Mouse (Mus musculus): ENCODE results near the gene Olfr299. TPM values are rescaled to one million over a fixed set of nuclear protein-coding genes. Genes with fewer than 3 reads are reported as not detected.

Gene Olfr299
- polyA plus RNA-seq (2012; rRNA removed), result not detected in 2 replicates

- 83% methylated on average over 1 of the region's 1 CpGs for WGBS
Observed at GRCm38 (mm10) chr7:86459621-86460020, at the start of gene Olfr299. Gene Olfr299 (plus strand): TSS chr7:86459921.

GRCm38 (mm10) chr7:86492384-86492783, 32.7 kb downstream of the Olfr299 start, which contains the start of gene Olfr298:
Gene Olfr298 (minus strand): TSS chr7:86492484.
- no peak for DNase-seq
- TF ChIP-seq POLR2A (IDR thresholded peaks at IDR 0.05; ENCODE audit: low read depth, low read length), result no peak
- no peak for TF ChIP-seq CTCF (conservative IDR thresholded peaks at IDR 0.05; ENCODE audit: insufficient read depth, insufficient read length, low read depth, low read length)
- WGBS, result 83% methylated on average over 1 of the region's 1 CpGs

More at GRCm38 (mm10) chr7:86459621-86460020, at the start of gene Olfr299:
- TF ChIP-seq CTCF (conservative IDR thresholded peaks at IDR 0.05; ENCODE audit: insufficient read depth, insufficient read length, low read depth, low read length), result no peak
- TF ChIP-seq POLR2A (IDR thresholded peaks at IDR 0.05; ENCODE audit: low read depth, low read length), result no peak
- DNase-seq, result no peak
- Histone ChIP-seq H3K4me3 (ENCODE audit: insufficient read depth, low read depth, low read length) (no peak within 1 kb of the TSS), H3K27ac (ENCODE audit: insufficient read depth, low read depth, low read length) (no peak within 1 kb of the TSS), H3K4me1 (ENCODE audit: control insufficient read depth, insufficient read depth, low read length) (no peaks in the 10 kb centered on the region), H3K36me3 (ENCODE audit: control insufficient read depth, insufficient read depth, low read length) (no peaks in the 10 kb centered on the region), H3K27me3 (replicated peaks; ENCODE audit: control insufficient read depth, insufficient read depth, low read length) (no peaks in the 10 kb centered on the region)

More at GRCm38 (mm10) chr7:86492384-86492783, 32.7 kb downstream of the Olfr299 start, which contains the start of gene Olfr298:
- H3K4me1 ChIP-seq (ENCODE audit: control insufficient read depth, insufficient read depth, low read length), result no peaks in the 10 kb centered on the region
- no peak within 1 kb of the TSS for H3K4me3 ChIP-seq (ENCODE audit: insufficient read depth, low read depth, low read length)
- no peaks in the 10 kb centered on the region for H3K27me3 ChIP-seq (replicated peaks; ENCODE audit: control insufficient read depth, insufficient read depth, low read length)
- no peaks in the 10 kb centered on the region for H3K36me3 ChIP-seq (ENCODE audit: control insufficient read depth, insufficient read depth, low read length)
- no peak within 1 kb of the TSS for H3K27ac ChIP-seq (ENCODE audit: insufficient read depth, low read depth, low read length)

Other genes starting within 250 kb of the Olfr299 start
- not detected in 2 replicates for gene Vmn2r76, start 213.6 kb upstream of the Olfr299 start, polyA plus RNA-seq (2012; rRNA removed)
- gene Olfr310, start 182.7 kb upstream of the Olfr299 start, polyA plus RNA-seq (2012; rRNA removed), result not detected in 2 replicates
- not detected in 2 replicates for gene Olfr309, start 146.2 kb upstream of the Olfr299 start, polyA plus RNA-seq (2012; rRNA removed)
- not detected in 2 replicates for gene Olfr308, start 134.3 kb upstream of the Olfr299 start, polyA plus RNA-seq (2012; rRNA removed)
- gene Olfr307, start 122.3 kb upstream of the Olfr299 start, polyA plus RNA-seq (2012; rRNA removed), result not detected in 2 replicates
- not detected in 2 replicates for gene Olfr305, start 93.0 kb upstream of the Olfr299 start, polyA plus RNA-seq (2012; rRNA removed)
- not detected in 2 replicates for gene Olfr304, start 73.3 kb upstream of the Olfr299 start, polyA plus RNA-seq (2012; rRNA removed)
- not detected in 2 replicates for gene Olfr303, start 62.1 kb upstream of the Olfr299 start, polyA plus RNA-seq (2012; rRNA removed)
- gene Olfr301, start 56.1 kb upstream of the Olfr299 start, polyA plus RNA-seq (2012; rRNA removed), result not detected in 2 replicates
- gene Olfr298, start 32.6 kb downstream of the Olfr299 start, polyA plus RNA-seq (2012; rRNA removed), result not detected in 2 replicates
- not detected in 2 replicates for gene Olfr297, start 60.0 kb downstream of the Olfr299 start, polyA plus RNA-seq (2012; rRNA removed)
- gene Olfr295, start 123.9 kb downstream of the Olfr299 start, polyA plus RNA-seq (2012; rRNA removed), result not detected in 2 replicates
- gene Olfr294, start 156.7 kb downstream of the Olfr299 start, polyA plus RNA-seq (2012; rRNA removed), result not detected in 2 replicates
- gene Olfr293, start 189.1 kb downstream of the Olfr299 start, polyA plus RNA-seq (2012; rRNA removed), result not detected in 2 replicates
- gene Olfr292, start 228.4 kb downstream of the Olfr299 start, polyA plus RNA-seq (2012; rRNA removed), result not detected in 2 replicates